Mouse (Mus musculus): ENCODE measurements at regions not wholly inside any gene's neighbourhood (a gene's known extent, or its start where the extent isn't known, plus 50 kb on each side); places are given as distances from the start of the nearest gene placed in this dataset.

DNA sequence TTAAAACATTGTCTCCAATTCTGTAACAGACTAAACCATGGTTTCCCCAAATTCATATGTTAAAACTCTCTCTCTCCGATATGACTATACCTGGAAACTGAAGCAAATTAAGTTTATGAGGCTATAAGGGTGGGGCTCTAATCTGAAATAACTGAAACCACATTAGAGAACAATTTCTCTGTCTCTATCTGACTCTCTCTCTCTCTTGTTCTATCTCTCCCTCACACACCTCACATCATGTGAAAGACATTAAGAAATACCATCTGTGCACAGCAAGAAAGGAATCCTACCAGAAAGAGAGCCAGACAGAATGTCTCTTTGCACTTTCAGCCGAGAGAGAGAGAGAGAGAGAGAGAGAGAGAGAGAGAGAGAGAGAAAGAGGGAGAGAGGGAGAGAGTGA, 171.7 kb upstream of the Cpeb2 start:
- no peak for TF ChIP-seq CTCF (IDR thresholded peaks at IDR 0.05; ENCODE audit: extremely low read depth, insufficient read depth, low read length)
- TF ChIP-seq POLR2A (IDR thresholded peaks at IDR 0.05; ENCODE audit: extremely low read depth, insufficient read depth, low read length): no peak

Data from cortical plate, adult 2 months (tissue).